8 mouse cellular contexts compared by ENCODE assay signal in genomic region chr11:59808170-59808960, GRCm38 (mm10). TPM values are rescaled to one million over a fixed set of nuclear protein-coding genes. Genes with fewer than 3 reads are reported as not detected.
DNase-seq lines count a peak whose midpoint lies in the region; ATAC-seq and TF ChIP-seq lines count a peak whose summit lies in the region.

No protein-coding gene starts in this region.

- H3K4me1 ChIP-seq in thymus, adult 2 months (replicated peaks; ENCODE audit: control insufficient read depth, insufficient read depth, low read length) = peaks cover 6% of the 10 kb centered on the region
- H3K4me1 ChIP-seq in limb, embryonic 15.5 days = peaks cover 19% of the 10 kb centered on the region

- 0 out of 2 replicates have a peak, but pooled peaks have one; percentile 8 for ATAC-seq in frontal cortex, adult (ENCODE audit: low TSS enrichment)
- ATAC-seq in limb, embryonic 15.5 days (ENCODE audit: insufficient number of reproducible peaks, low FRiP score, low TSS enrichment, low read depth) = no peak
- ATAC-seq in inflammation-experienced regulatory T-cells, adult 6 months = no peak

- H3K9me3 ChIP-seq in limb, embryonic 15.5 days = no peaks in the 10 kb centered on the region

- peaks cover 18% of the 10 kb centered on the region for H3K36me3 ChIP-seq in thymus, adult 2 months (ENCODE audit: control insufficient read depth, insufficient read depth, low read length)
- H3K36me3 ChIP-seq in limb, embryonic 15.5 days = peaks cover 43% of the 10 kb centered on the region

- no peak overlapping the region; the same call in 1 of the 2 replicates for H3K27ac ChIP-seq in thymus, adult 2 months (ENCODE audit: control insufficient read depth, insufficient read depth, low read length)
- H3K27ac ChIP-seq in limb, embryonic 15.5 days = peak overlapping the region; percentile 98

- 78% methylated on average over 14 of the region's 14 CpGs for whole genome bisulfite sequencing in thymus, adult 2 months
- WGBS in limb, embryonic 15.5 days = 61% methylated on average over 14 of the region's 14 CpGs

- peak overlapping the region; percentile 91; the same call in 1 of the 2 replicates for H3K9ac ChIP-seq in limb, embryonic 15.5 days

- TF ChIP-seq CTCF in thymus, adult 2 months (IDR thresholded peaks at IDR 0.05; ENCODE audit: borderline replicate concordance, control insufficient read depth, extremely low read depth, insufficient read depth, low read length, poor library complexity) = no peak

- TF ChIP-seq POLR2A in thymus, adult 2 months (IDR thresholded peaks at IDR 0.05; ENCODE audit: control insufficient read depth, extremely low read depth, insufficient read depth, low read length, poor library complexity) = no peak

- H3K27me3 ChIP-seq in thymus, adult 2 months (ENCODE audit: control insufficient read depth, insufficient read depth, low read length) = no peaks in the 10 kb centered on the region
- H3K27me3 ChIP-seq in limb, embryonic 15.5 days = no peaks in the 10 kb centered on the region

- no peak for DNase-seq in frontal cortex, postnatal 25 days (ENCODE audit: low spot score in 2 of 2)
- no peak for DNase-seq in thymus, adult 2 months
- no peak for DNase-seq in thymus, postnatal 36 days
- DNase-seq in spleen, adult 12 weeks (ENCODE audit: low spot score) = no peak
- no peak for DNase-seq in right cerebral cortex, postnatal 10 days (ENCODE audit: low spot score in 2 of 2)

- peak overlapping the region; percentile 1; the same call in 1 of the 2 replicates for H3K4me3 ChIP-seq in thymus, adult 2 months (ENCODE audit: control insufficient read depth, insufficient read depth, low read length)
- peak overlapping the region; percentile 92 for H3K4me3 ChIP-seq in limb, embryonic 15.5 days

- peak overlapping the region; percentile 72 for H3K4me2 ChIP-seq in limb, embryonic 15.5 days

RNA-seq across cellular contexts. Expression of gene Flcn, which starts 1.5 kb away (rescaled TPM):
- polyA plus RNA-seq in thymus, adult 2 months (2012; rRNA removed) = 74.4 and 74.7 TPM in 2 replicates
- 33.6 and 38.2 TPM in 2 replicates for polyA plus RNA-seq in limb, embryonic 15.5 days (2015; fragmentation: Nextera tagmentation; extraction: Ambion mirVana)
- 10 to 100 TPM; 19.6 to 30.6 (median 23.2) TPM for polyA plus RNA-seq in inflammation-experienced regulatory T-cells, adult 6 months (2017; shearing (Covaris generic))

RNA-seq across cellular contexts. Expression of gene Pld6, which starts 20.9 kb away (rescaled TPM):
- 1.8 and 2.0 TPM in 2 replicates for polyA plus RNA-seq in thymus, adult 2 months (2012; rRNA removed)
- 2.0 TPM in 2 replicates for polyA plus RNA-seq in limb, embryonic 15.5 days (2015; fragmentation: Nextera tagmentation; extraction: Ambion mirVana)
- under 1 TPM in 1 of 3 experiments, not detected in 2; 0.51 TPM for polyA plus RNA-seq in inflammation-experienced regulatory T-cells, adult 6 months (2017; shearing (Covaris generic))

RNA-seq across cellular contexts. Expression of gene Nt5m, which starts 30.9 kb away (rescaled TPM):
- 30.1 and 31.0 TPM in 2 replicates for polyA plus RNA-seq in thymus, adult 2 months (2012; rRNA removed)
- polyA plus RNA-seq in limb, embryonic 15.5 days (2015; fragmentation: Nextera tagmentation; extraction: Ambion mirVana) = 39.0 and 39.4 TPM in 2 replicates
- polyA plus RNA-seq in inflammation-experienced regulatory T-cells, adult 6 months (2017; shearing (Covaris generic)) = 1 to 10 TPM; 6.3 to 8.8 (median 7.6) TPM

RNA-seq across cellular contexts. Expression of gene Cops3, which starts 31.3 kb away (rescaled TPM):
- 31.0 and 35.3 TPM in 2 replicates for polyA plus RNA-seq in thymus, adult 2 months (2012; rRNA removed)
- 177 and 178 TPM in 2 replicates for polyA plus RNA-seq in limb, embryonic 15.5 days (2015; fragmentation: Nextera tagmentation; extraction: Ambion mirVana)
- 10 to 100 TPM; 75.3 to 89.0 (median 88.4) TPM for polyA plus RNA-seq in inflammation-experienced regulatory T-cells, adult 6 months (2017; shearing (Covaris generic))
